Mouse (Mus musculus): Measurements from ENCODE around the gene Traf7.

Gene Traf7

DNA sequence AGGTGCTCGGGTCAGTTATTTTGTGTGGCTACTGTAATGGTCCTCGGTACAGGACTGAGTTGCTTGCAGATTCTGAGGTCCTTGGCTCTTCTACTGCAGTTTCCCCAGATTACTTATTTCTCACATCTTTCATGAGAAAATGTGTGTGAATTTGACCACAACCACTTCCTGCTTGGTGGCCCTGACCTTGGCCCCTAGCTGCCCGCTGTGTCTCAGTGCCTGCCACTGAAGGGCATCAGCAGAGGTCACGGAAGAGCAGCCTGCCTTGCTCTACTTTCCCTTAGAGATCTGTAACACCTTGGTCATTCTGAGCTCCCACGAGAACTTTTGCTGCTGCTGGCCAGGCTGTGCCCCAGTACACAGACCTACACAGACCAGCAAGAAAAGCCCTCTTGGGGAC is 35.9 kb upstream of the Traf7 start:
- Histone ChIP-seq H3K27me3 (ENCODE audit: insufficient read depth, low read length) (no peaks in the 10 kb centered on the region), H3K4me1 (replicated peaks; ENCODE audit: low read depth, low read length) (peaks cover 64% of the 10 kb centered on the region), H3K9me3 (ENCODE audit: low read length) (no peaks in the 10 kb centered on the region), H3K36me3 (ENCODE audit: insufficient read depth, low read length) (peaks cover 45% of the 10 kb centered on the region), H3K4me3 (replicated peaks; ENCODE audit: low read length) (no peak overlapping the region)
- TF ChIP-seq POU5F1 (IDR thresholded peaks at IDR 0.05; ENCODE audit: borderline replicate concordance, low read length) (no peak), CTCF (conservative IDR thresholded peaks at IDR 0.05; ENCODE audit: low read length) (no peak), NANOG (IDR thresholded peaks at IDR 0.05; ENCODE audit: borderline replicate concordance, low read length) (no peak)

DNA sequence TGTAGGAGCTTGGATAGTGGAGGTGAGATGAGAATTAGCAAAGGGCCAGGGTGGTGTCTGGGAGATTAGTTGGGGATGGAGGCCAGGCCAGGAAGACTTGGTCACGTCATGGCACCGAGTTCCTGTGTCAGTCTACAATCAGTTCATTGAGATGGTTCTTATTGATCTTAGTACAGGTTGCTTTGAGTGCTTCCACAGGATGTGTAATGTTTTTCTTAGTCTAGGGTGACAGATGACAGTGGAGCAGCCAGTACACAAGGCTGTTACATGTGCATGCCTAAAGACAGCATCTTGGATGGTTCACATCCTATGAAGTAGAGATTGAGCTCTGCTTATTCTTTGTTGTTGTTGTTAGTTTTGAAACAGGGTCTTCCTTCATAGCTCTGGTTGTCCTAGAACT is 33.9 kb upstream of the Traf7 start:
- peaks cover 30% of the 10 kb centered on the region for H3K36me3 ChIP-seq (ENCODE audit: insufficient read depth, low read length)
- no peaks in the 10 kb centered on the region for H3K9me3 ChIP-seq (ENCODE audit: low read length)
- H3K4me3 ChIP-seq (replicated peaks; ENCODE audit: low read length), result no peak overlapping the region
- no peaks in the 10 kb centered on the region for H3K27me3 ChIP-seq (ENCODE audit: insufficient read depth, low read length)
- TF ChIP-seq CTCF (conservative IDR thresholded peaks at IDR 0.05; ENCODE audit: low read length) (no peak), NANOG (IDR thresholded peaks at IDR 0.05; ENCODE audit: borderline replicate concordance, low read length) (no peak), POU5F1 (IDR thresholded peaks at IDR 0.05; ENCODE audit: borderline replicate concordance, low read length) (no peak)
- peaks cover 59% of the 10 kb centered on the region for H3K4me1 ChIP-seq (replicated peaks; ENCODE audit: low read depth, low read length)

- Histone ChIP-seq H3K4me1 (replicated peaks; ENCODE audit: low read depth, low read length) (peaks cover 52% of the 10 kb centered on the region), H3K36me3 (ENCODE audit: insufficient read depth, low read length) (peaks cover 22% of the 10 kb centered on the region), H3K27me3 (ENCODE audit: insufficient read depth, low read length) (no peaks in the 10 kb centered on the region), H3K4me3 (replicated peaks; ENCODE audit: low read length) (no peak overlapping the region), H3K9me3 (ENCODE audit: low read length) (no peaks in the 10 kb centered on the region)
- no peak for TF ChIP-seq NANOG (IDR thresholded peaks at IDR 0.05; ENCODE audit: borderline replicate concordance, low read length)
- TF ChIP-seq CTCF (conservative IDR thresholded peaks at IDR 0.05; ENCODE audit: low read length), result no peak
- no peak for TF ChIP-seq POU5F1 (IDR thresholded peaks at IDR 0.05; ENCODE audit: borderline replicate concordance, low read length)
Observed at GRCm38 (mm10) chr17:24560301-24561028, 32.7 kb upstream of the Traf7 start.

- Histone ChIP-seq H3K27me3 (ENCODE audit: insufficient read depth, low read length) (no peaks in the 10 kb centered on the region), H3K4me3 (replicated peaks; ENCODE audit: low read length) (no peak overlapping the region), H3K36me3 (ENCODE audit: insufficient read depth, low read length) (peaks cover 10% of the 10 kb centered on the region), H3K4me1 (replicated peaks; ENCODE audit: low read depth, low read length) (peaks cover 44% of the 10 kb centered on the region), H3K9me3 (ENCODE audit: low read length) (no peaks in the 10 kb centered on the region)
- no peak for TF ChIP-seq CTCF (conservative IDR thresholded peaks at IDR 0.05; ENCODE audit: low read length)
- TF ChIP-seq NANOG (IDR thresholded peaks at IDR 0.05; ENCODE audit: borderline replicate concordance, low read length), result no peak
- TF ChIP-seq POU5F1 (IDR thresholded peaks at IDR 0.05; ENCODE audit: borderline replicate concordance, low read length), result no peak
Observed at GRCm38 (mm10) chr17:24559146-24559545, 31.4 kb upstream of the Traf7 start.

DNA sequence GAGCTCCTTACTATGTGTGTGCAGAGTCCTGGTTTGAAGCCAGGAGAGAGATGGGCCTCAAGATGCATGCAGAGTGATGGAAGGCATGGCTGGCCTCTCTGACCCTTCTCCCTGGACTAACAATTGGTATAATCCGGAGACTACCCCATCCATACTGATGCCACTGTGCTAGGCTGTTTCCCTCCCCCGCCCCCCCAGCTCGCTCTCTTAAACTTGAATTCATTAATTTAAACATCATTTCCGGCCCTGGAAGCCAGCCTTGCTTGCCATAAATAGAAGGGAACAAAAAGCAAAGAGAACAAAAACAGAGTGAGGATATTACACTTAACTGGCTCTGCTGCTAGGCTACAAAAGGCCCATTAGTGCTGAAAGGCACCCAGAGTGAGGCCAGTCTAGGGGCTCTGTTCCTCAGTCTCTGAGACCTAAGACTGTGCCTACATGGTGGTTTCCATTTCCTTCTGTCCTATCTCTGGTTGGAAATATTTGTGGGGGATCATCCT is 30.9 kb upstream of the Traf7 start:
- H3K36me3 ChIP-seq (ENCODE audit: insufficient read depth, low read length), result peaks cover 10% of the 10 kb centered on the region
- no peak overlapping the region for H3K4me3 ChIP-seq (replicated peaks; ENCODE audit: low read length)
- peaks cover 39% of the 10 kb centered on the region for H3K4me1 ChIP-seq (replicated peaks; ENCODE audit: low read depth, low read length)
- TF ChIP-seq NANOG (IDR thresholded peaks at IDR 0.05; ENCODE audit: borderline replicate concordance, low read length), result no peak
- no peak for TF ChIP-seq POU5F1 (IDR thresholded peaks at IDR 0.05; ENCODE audit: borderline replicate concordance, low read length)
- TF ChIP-seq CTCF (conservative IDR thresholded peaks at IDR 0.05; ENCODE audit: low read length), result no peak
- no peaks in the 10 kb centered on the region for H3K9me3 ChIP-seq (ENCODE audit: low read length)
- no peaks in the 10 kb centered on the region for H3K27me3 ChIP-seq (ENCODE audit: insufficient read depth, low read length)

DNA sequence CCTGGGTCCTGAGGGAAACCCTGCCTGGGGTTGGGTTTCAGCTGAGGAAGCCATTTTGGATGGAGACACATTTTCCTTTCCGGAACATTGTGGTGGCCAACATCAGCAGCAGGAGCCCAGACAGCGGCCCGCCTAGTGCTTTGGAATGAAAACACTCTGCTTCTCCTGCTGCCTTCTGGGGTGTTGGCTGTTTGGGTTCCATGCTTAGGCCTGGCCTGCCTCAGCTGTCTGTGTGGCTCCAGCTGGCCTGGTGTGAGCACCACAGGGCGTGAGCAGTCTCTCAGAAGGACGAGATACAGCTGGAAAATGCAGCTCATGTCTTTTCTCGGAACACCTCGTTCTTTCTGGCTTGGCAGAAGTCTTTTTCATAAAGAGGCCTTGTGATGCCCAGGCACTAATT is 29.4 kb upstream of the Traf7 start:
- Histone ChIP-seq H3K4me1 (replicated peaks; ENCODE audit: low read depth, low read length) (peaks cover 28% of the 10 kb centered on the region), H3K36me3 (ENCODE audit: insufficient read depth, low read length) (peaks cover 12% of the 10 kb centered on the region), H3K4me3 (replicated peaks; ENCODE audit: low read length) (peak overlapping the region; percentile 24; the same call in 1 of the 2 replicates), H3K9me3 (ENCODE audit: low read length) (no peaks in the 10 kb centered on the region), H3K27me3 (ENCODE audit: insufficient read depth, low read length) (no peaks in the 10 kb centered on the region)
- no peak for TF ChIP-seq POU5F1 (IDR thresholded peaks at IDR 0.05; ENCODE audit: borderline replicate concordance, low read length)
- no peak for TF ChIP-seq CTCF (conservative IDR thresholded peaks at IDR 0.05; ENCODE audit: low read length)
- TF ChIP-seq NANOG (IDR thresholded peaks at IDR 0.05; ENCODE audit: borderline replicate concordance, low read length), result no peak

- H3K36me3 ChIP-seq (ENCODE audit: insufficient read depth, low read length), result peaks cover 6% of the 10 kb centered on the region; the same call in 1 of the 2 replicates
- peak overlapping the region; percentile 95 for H3K4me3 ChIP-seq (replicated peaks; ENCODE audit: low read length)
- peaks cover 34% of the 10 kb centered on the region for H3K4me1 ChIP-seq (replicated peaks; ENCODE audit: low read depth, low read length)
- no peaks in the 10 kb centered on the region for H3K9me3 ChIP-seq (ENCODE audit: low read length)
- H3K27me3 ChIP-seq (ENCODE audit: insufficient read depth, low read length), result peaks cover 22% of the 10 kb centered on the region
- TF ChIP-seq CTCF (conservative IDR thresholded peaks at IDR 0.05; ENCODE audit: low read length), result no peak
- no peak for TF ChIP-seq NANOG (IDR thresholded peaks at IDR 0.05; ENCODE audit: borderline replicate concordance, low read length)
- TF ChIP-seq POU5F1 (IDR thresholded peaks at IDR 0.05; ENCODE audit: borderline replicate concordance, low read length), result no peak
Observed at GRCm38 (mm10) chr17:24551050-24551444, 23.3 kb upstream of the Traf7 start.

DNA sequence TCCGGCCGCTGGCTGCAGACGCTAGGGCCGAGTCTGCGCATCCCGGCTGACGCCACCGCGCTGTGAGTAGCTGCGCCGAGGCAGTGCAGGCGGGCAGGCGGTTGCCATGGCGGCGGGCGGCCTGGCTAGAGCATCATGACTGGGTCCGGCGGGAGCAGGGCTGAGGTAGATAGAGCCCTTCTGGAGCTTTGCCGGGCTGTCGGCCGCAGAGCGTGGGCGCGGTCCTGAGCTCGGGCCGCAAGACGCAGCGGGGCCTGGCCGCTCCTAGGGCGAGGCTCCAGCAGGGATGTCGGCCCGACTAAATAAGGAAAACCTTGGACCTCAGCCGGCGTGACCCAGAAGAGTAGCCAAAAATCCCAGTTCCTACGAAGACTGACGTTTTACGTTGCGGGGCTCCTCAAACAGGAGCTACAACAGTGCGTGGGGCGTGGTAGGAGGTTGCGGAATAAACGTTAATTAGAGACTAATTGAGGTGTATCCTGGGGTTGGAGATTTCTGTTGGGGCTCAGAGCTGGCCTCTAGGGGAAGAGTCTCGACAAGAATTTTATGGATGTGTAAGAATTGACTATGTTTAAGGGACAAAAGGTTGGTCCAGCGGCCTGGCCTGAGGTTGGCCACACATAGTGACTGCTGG is 22.8 kb upstream of the Traf7 start:
- Histone ChIP-seq H3K36me3 (ENCODE audit: insufficient read depth, low read length) (peaks cover 6% of the 10 kb centered on the region; the same call in 1 of the 2 replicates), H3K4me3 (replicated peaks; ENCODE audit: low read length) (peak overlapping the region; percentile 95), H3K4me1 (replicated peaks; ENCODE audit: low read depth, low read length) (peaks cover 34% of the 10 kb centered on the region), H3K27me3 (ENCODE audit: insufficient read depth, low read length) (peaks cover 22% of the 10 kb centered on the region), H3K9me3 (ENCODE audit: low read length) (no peaks in the 10 kb centered on the region)
- no peak for TF ChIP-seq POU5F1 (IDR thresholded peaks at IDR 0.05; ENCODE audit: borderline replicate concordance, low read length)
- TF ChIP-seq CTCF (conservative IDR thresholded peaks at IDR 0.05; ENCODE audit: low read length), result no peak
- TF ChIP-seq NANOG (IDR thresholded peaks at IDR 0.05; ENCODE audit: borderline replicate concordance, low read length), result no peak

Data from E14TG2a.4 (cell line).